Mouse (Mus musculus) C2C12 (cell line): ENCODE results near the gene Blnk.

Experiments used
- CEBPB ChIP-seq: IDR thresholded peaks from one replicate; pipeline ENCODE4 v1.6.1; 2011; ENCODE audit warnings: low read depth, mild to moderate bottlenecking, control low read depth, moderate library complexity
- CTCF ChIP-seq: IDR thresholded peaks from one replicate; pipeline ENCODE4 v1.5.1; 2011; ENCODE audit not compliant: control insufficient read depth, insufficient read depth, insufficient read length

- TF ChIP-seq CTCF = no peak
- no peak for TF ChIP-seq CEBPB
Measured at GRCm38 (mm10) chr19:40978026-40978425, 16.3 kb downstream of the Blnk start.
